Mouse (Mus musculus): ENCODE measurements around the gene Reg3d. TPM values are rescaled to one million over a fixed set of nuclear protein-coding genes. Genes with fewer than 3 reads are reported as not detected.
"Not testable (repeated sequence)": the region's sequence is repeated elsewhere in the genome, so short reads cannot be mapped to it uniquely, and the experiment has no call there.

Reg3d gene
- not detected in 2 replicates for polyA plus RNA-seq (2014; fragmentation: Nextera tagmentation; extraction: Ambion mirVana)

DNA sequence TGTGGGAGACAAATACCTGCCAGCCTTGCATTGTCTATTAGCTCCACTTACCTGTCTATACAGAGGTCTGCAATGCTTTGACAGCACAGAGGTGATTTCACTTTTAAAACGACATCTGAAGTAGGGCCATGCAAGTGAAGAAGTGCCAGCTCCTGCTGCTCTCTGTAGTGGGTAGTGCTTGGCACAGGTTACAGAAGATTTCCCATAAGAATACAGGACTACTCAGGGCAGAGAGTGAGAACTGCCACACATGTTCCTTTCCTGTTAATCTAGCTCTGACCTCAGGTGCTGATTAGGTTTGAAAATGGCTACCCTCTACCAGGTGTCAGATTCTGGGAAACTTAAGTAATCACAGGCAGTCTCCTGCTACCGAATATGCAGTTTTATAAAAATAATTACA, at the start of gene Reg3d:
Gene Reg3d, minus strand, starts transcription at position 101 of the 400 bp plus-strand sequence.
- Histone ChIP-seq H3K9ac (ENCODE audit: low read depth, low read length) (no peak within 1 kb of the TSS), H3K4me2 (replicated peaks; ENCODE audit: low read depth, low read length) (no peak within 1 kb of the TSS), H3K36me3 (ENCODE audit: control insufficient read depth, insufficient read depth, low read length) (no peaks in the 10 kb centered on the region), H3K4me3 (ENCODE audit: low read length) (no peak within 1 kb of the TSS), H3K4me1 (ENCODE audit: control insufficient read depth, insufficient read depth, low read length) (no peaks in the 10 kb centered on the region), H3K27ac (ENCODE audit: low read depth, low read length) (no peak within 1 kb of the TSS), H3K9me3 (ENCODE audit: control insufficient read depth, low read length) (no peaks in the 10 kb centered on the region), H3K27me3 (ENCODE audit: control insufficient read depth, insufficient read depth, low read length) (no peaks in the 10 kb centered on the region)
- no peak for ATAC-seq (ENCODE audit: low FRiP score, low TSS enrichment)
- 74% methylated on average over 2 of the region's 2 CpGs for WGBS

DNA sequence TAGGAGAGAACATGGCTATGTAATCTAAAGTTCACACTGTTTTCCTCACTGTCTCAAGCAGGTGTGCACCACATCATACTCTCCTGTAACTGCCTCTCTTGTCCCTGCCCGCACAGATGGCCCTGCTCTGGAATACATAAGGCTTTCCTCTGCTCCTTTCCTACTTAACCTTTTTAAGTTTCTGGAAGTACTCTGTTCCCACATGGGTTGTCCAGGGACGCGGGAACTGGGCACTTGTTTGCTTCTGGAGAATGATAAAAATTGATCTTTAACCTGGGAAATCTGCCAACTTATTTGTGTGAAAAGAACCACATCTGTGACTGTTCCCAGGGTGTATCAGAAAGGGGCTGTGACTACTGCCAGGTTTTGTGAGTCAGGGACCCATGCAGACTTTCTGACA, 46.8 kb upstream of the Reg3d start:
- Histone ChIP-seq H3K9ac (ENCODE audit: low read depth, low read length) (no peak overlapping the region), H3K4me3 (ENCODE audit: low read length) (no peak overlapping the region), H3K9me3 (ENCODE audit: control insufficient read depth, low read length) (no peaks in the 10 kb centered on the region), H3K27me3 (ENCODE audit: control insufficient read depth, insufficient read depth, low read length) (no peaks in the 10 kb centered on the region), H3K36me3 (ENCODE audit: control insufficient read depth, insufficient read depth, low read length) (no peaks in the 10 kb centered on the region), H3K4me1 (ENCODE audit: control insufficient read depth, insufficient read depth, low read length) (no peaks in the 10 kb centered on the region), H3K27ac (ENCODE audit: low read depth, low read length) (no peak overlapping the region), H3K4me2 (replicated peaks; ENCODE audit: low read depth, low read length) (no peak overlapping the region)
- WGBS, result 90% methylated on average over 3 of the region's 3 CpGs
- ATAC-seq (ENCODE audit: low FRiP score, low TSS enrichment), result no peak

DNA sequence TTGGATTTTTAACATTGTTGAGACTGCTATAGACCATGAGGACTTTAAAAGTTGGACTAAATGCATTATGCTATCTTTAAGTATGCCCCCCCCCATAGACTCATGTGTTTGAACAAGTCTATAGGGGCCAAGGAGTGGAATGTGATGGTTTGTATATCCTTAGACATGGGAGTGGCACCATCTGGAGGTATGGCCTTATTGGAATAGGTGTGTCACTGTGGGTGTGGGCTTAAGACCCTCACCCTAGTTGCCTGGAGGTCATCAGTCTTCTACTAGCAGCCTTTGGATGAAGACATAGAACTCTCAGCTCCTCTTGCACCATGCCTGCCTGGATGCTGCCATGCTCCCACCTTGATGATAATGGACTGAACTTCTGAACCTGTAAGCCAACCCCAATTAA, 43.7 kb upstream of the Reg3d start, which contains the start of gene Reg1:
Gene Reg1, plus strand, starts transcription at position 301 of the 400 bp plus-strand sequence.
- not testable (repeated sequence) for ATAC-seq (ENCODE audit: low FRiP score, low TSS enrichment); H3K27me3 ChIP-seq (ENCODE audit: control insufficient read depth, insufficient read depth, low read length); H3K9me3 ChIP-seq (ENCODE audit: control insufficient read depth, low read length); H3K4me3 ChIP-seq (ENCODE audit: low read length); H3K27ac ChIP-seq (ENCODE audit: low read depth, low read length); H3K36me3 ChIP-seq (ENCODE audit: control insufficient read depth, insufficient read depth, low read length); H3K4me1 ChIP-seq (ENCODE audit: control insufficient read depth, insufficient read depth, low read length); H3K4me2 ChIP-seq (replicated peaks; ENCODE audit: low read depth, low read length); H3K9ac ChIP-seq (ENCODE audit: low read depth, low read length)

DNA sequence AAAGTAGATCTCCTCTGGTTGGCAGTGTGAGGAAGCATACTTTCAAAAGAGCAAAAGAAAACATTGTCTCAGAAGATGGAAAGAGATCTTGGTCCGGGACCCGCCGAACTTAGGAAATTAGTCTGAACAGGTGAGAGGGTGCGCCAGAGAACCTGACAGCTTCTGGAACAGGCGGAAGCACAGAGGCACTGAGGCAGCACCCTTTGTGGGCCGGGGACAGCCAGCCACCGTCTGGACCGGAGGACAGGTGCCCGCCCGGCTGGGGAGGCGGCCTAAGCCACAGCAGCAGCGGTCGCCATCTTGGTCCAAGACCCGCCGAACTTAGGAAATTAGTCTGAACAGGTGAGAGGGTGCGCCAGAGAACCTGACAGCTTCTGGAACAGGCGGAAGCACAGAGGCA, 16.7 kb upstream of the Reg3d start, which contains the start of gene Reg2:
Gene Reg2, plus strand, starts transcription at position 301 of the 400 bp plus-strand sequence.
- H3K36me3 ChIP-seq (ENCODE audit: control insufficient read depth, insufficient read depth, low read length); H3K4me1 ChIP-seq (ENCODE audit: control insufficient read depth, insufficient read depth, low read length); H3K4me3 ChIP-seq (ENCODE audit: low read length); ATAC-seq (ENCODE audit: low FRiP score, low TSS enrichment); H3K9ac ChIP-seq (ENCODE audit: low read depth, low read length); H3K27ac ChIP-seq (ENCODE audit: low read depth, low read length); H3K27me3 ChIP-seq (ENCODE audit: control insufficient read depth, insufficient read depth, low read length); H3K9me3 ChIP-seq (ENCODE audit: control insufficient read depth, low read length); H3K4me2 ChIP-seq (replicated peaks; ENCODE audit: low read depth, low read length): not testable (repeated sequence)
- WGBS, result 97% methylated on average over 3 of the region's 17 CpGs

DNA sequence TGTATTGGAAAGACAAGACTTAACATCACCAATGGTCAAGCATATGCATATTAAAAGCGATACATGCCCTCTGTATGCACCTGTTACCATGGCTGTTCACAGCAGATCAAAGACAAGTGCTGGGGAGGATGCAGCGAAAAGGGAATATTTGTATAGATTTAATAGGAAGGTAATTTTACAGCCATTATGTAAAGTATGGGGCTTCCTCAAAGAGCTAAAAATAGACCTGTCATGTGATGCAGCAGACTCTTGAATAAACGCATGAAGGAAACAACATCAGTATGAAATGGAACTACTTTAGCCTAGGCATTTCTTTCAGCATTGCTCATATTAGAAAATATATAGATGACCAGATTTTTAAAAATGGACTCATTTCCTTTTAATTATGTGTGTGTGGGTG, 6.9 kb upstream of the Reg3d start:
- ATAC-seq (ENCODE audit: low FRiP score, low TSS enrichment), result no peak
- Histone ChIP-seq H3K27ac (ENCODE audit: low read depth, low read length) (no peak overlapping the region), H3K27me3 (ENCODE audit: control insufficient read depth, insufficient read depth, low read length) (no peaks in the 10 kb centered on the region), H3K4me2 (replicated peaks; ENCODE audit: low read depth, low read length) (no peak overlapping the region), H3K36me3 (ENCODE audit: control insufficient read depth, insufficient read depth, low read length) (no peaks in the 10 kb centered on the region), H3K9ac (ENCODE audit: low read depth, low read length) (no peak overlapping the region), H3K4me1 (ENCODE audit: control insufficient read depth, insufficient read depth, low read length) (no peaks in the 10 kb centered on the region), H3K4me3 (ENCODE audit: low read length) (no peak overlapping the region), H3K9me3 (ENCODE audit: control insufficient read depth, low read length) (no peaks in the 10 kb centered on the region)
- 88% methylated on average over 3 of the region's 3 CpGs for WGBS

DNA sequence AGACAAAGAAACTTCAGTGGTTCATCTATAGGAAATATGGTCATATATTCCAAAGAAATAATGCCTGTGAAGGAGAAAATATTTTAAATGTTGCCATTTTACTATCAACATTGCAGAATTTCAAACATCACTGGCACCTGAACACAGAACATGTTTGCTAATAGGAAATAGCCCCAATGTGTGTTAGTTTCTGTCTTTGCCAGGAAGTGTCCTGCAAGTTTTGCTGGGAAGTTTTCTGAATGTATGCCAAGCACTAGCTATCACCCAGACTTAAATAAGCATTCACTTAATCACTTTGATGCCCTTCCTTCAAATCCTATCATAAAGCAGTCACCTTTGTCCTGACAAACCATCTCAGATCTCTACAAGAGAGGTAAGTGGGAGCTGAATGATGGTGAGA, 1.7 kb upstream of the Reg3d start, which contains the start of gene Reg3a:
Gene Reg3a, plus strand, starts transcription at position 301 of the 400 bp plus-strand sequence.
- H3K4me3 ChIP-seq (ENCODE audit: low read length), result no peak within 1 kb of the TSS
- no peaks in the 10 kb centered on the region for H3K36me3 ChIP-seq (ENCODE audit: control insufficient read depth, insufficient read depth, low read length)
- H3K27me3 ChIP-seq (ENCODE audit: control insufficient read depth, insufficient read depth, low read length), result no peaks in the 10 kb centered on the region
- ATAC-seq (ENCODE audit: low FRiP score, low TSS enrichment), result no peak
- no peak within 1 kb of the TSS for H3K9ac ChIP-seq (ENCODE audit: low read depth, low read length)
- H3K4me2 ChIP-seq (replicated peaks; ENCODE audit: low read depth, low read length), result no peak within 1 kb of the TSS
- H3K9me3 ChIP-seq (ENCODE audit: control insufficient read depth, low read length), result no peaks in the 10 kb centered on the region
- H3K27ac ChIP-seq (ENCODE audit: low read depth, low read length), result no peak within 1 kb of the TSS
- no peaks in the 10 kb centered on the region for H3K4me1 ChIP-seq (ENCODE audit: control insufficient read depth, insufficient read depth, low read length)

DNA sequence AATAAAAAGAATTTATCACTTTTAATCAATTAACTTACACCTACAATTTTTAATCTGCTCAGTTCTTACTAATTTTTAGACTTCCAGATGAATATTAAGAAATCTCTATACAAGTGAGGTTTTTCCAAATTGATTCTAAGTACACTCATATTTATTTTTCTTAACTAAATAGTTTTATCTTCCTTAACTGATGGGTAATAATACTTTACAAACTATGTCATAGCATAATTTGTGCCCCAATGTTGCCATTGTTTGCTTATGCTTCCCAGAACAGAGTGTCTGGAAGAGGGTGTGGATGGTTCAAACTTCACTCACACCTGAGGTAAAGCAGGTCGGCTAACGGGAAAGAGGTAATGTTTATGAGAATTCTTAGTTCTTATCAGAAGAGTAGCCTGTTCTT, 8.3 kb downstream of the Reg3d start, which contains the start of gene Reg3b:
Gene Reg3b, plus strand, starts transcription at position 301 of the 400 bp plus-strand sequence.
- Histone ChIP-seq H3K4me2 (replicated peaks; ENCODE audit: low read depth, low read length) (no peak within 1 kb of the TSS), H3K27ac (ENCODE audit: low read depth, low read length) (no peak within 1 kb of the TSS), H3K9ac (ENCODE audit: low read depth, low read length) (no peak within 1 kb of the TSS), H3K27me3 (ENCODE audit: control insufficient read depth, insufficient read depth, low read length) (no peaks in the 10 kb centered on the region), H3K9me3 (ENCODE audit: control insufficient read depth, low read length) (no peaks in the 10 kb centered on the region), H3K4me3 (ENCODE audit: low read length) (no peak within 1 kb of the TSS), H3K4me1 (ENCODE audit: control insufficient read depth, insufficient read depth, low read length) (no peaks in the 10 kb centered on the region), H3K36me3 (ENCODE audit: control insufficient read depth, insufficient read depth, low read length) (no peaks in the 10 kb centered on the region)
- ATAC-seq (ENCODE audit: low FRiP score, low TSS enrichment), result no peak
- 76% methylated on average over 2 of the region's 2 CpGs for WGBS

DNA sequence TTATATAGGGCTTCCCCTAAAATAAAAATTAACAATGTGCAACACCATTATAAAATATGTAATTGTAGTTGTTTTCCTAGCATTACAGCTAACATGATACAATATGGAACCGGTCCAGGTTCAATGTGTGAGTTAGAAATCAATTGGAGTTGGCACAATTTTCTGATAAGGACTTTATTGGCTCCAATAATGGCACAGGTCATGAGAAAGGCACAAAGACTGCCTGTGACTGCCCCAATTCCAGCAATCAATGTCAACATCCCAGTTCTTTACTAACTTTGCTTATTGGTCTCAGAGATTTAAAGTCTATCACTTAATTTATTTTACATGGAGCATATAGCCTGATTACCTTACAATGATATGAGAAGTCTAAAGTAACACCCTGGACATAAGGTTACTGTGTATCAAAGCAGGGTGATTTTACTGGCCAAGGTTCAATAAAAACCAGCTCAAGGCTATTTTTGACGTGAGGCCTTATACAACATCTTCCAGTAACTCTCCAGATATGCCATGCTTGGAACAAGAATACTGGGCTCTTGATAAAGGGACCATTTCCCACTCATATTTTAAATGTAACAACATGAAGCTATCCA, 16.6 kb downstream of the Reg3d start:
- 58% methylated on average over 2 of the region's 2 CpGs for WGBS
- no peak for ATAC-seq (ENCODE audit: low FRiP score, low TSS enrichment)
- H3K9ac ChIP-seq (ENCODE audit: low read depth, low read length), result no peak overlapping the region

DNA sequence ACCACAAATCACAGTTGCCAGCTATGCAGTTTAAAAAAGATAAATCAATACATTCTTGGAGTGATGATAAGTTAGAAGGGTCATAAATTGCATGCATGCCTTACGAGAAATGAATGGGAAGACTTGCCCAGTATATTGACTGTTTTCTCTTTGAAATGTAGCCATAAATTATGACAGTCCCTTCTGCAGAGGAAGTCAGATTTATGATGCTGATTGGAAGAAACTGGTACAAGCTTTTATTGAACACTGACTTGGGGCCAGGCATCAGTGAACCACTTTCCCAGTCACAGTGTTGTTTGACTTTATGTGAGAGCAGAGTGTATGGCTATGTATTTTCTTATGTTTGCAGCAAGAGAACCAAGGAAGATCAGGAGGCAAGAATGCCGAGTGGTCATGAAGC, 37.0 kb downstream of the Reg3d start:
- no peaks in the 10 kb centered on the region for H3K4me1 ChIP-seq (ENCODE audit: control insufficient read depth, insufficient read depth, low read length)
- H3K4me2 ChIP-seq (replicated peaks; ENCODE audit: low read depth, low read length), result no peak overlapping the region
- H3K9ac ChIP-seq (ENCODE audit: low read depth, low read length), result no peak overlapping the region
- H3K4me3 ChIP-seq (ENCODE audit: low read length), result no peak overlapping the region
- WGBS, result 62% methylated on average over 2 of the region's 2 CpGs
- H3K9me3 ChIP-seq (ENCODE audit: control insufficient read depth, low read length), result no peaks in the 10 kb centered on the region
- ATAC-seq (ENCODE audit: low FRiP score, low TSS enrichment), result no peak
- no peaks in the 10 kb centered on the region for H3K27me3 ChIP-seq (ENCODE audit: control insufficient read depth, insufficient read depth, low read length)
- no peaks in the 10 kb centered on the region for H3K36me3 ChIP-seq (ENCODE audit: control insufficient read depth, insufficient read depth, low read length)
- no peak overlapping the region for H3K27ac ChIP-seq (ENCODE audit: low read depth, low read length)

More for the DNA sequence above, 16.6 kb downstream of the Reg3d start:
- no peak overlapping the region for H3K4me2 ChIP-seq (replicated peaks; ENCODE audit: low read depth, low read length)
- H3K9me3 ChIP-seq (ENCODE audit: control insufficient read depth, low read length), result no peaks in the 10 kb centered on the region
- no peak overlapping the region for H3K4me3 ChIP-seq (ENCODE audit: low read length)
- H3K27me3 ChIP-seq (ENCODE audit: control insufficient read depth, insufficient read depth, low read length), result no peaks in the 10 kb centered on the region
- no peak overlapping the region for H3K27ac ChIP-seq (ENCODE audit: low read depth, low read length)
- H3K4me1 ChIP-seq (ENCODE audit: control insufficient read depth, insufficient read depth, low read length), result no peaks in the 10 kb centered on the region
- H3K36me3 ChIP-seq (ENCODE audit: control insufficient read depth, insufficient read depth, low read length), result no peaks in the 10 kb centered on the region
